Mouse (Mus musculus): ENCODE data around the gene Fat4.

Gene Fat4

DNA sequence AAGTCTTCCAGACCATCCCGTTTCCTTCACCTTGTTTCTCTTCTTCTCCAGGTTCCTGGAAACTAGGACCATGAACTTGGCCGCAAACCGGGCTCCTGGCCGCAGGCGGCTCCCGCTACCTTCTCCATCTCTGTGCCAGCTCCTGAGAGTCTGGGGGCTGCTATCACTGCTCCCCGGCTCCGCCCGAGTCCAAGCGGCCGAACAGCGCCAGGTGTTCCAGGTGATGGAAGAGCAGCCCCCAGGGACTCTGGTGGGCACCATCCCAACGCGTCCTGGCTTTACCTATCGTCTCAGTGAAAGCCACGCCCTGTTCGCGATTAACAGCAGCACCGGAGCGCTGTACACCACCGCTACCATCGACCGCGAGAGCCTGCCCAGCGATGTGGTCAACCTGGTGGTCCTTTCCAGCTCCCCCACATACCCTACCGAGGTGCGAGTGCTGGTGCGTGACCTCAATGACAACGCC is at the start of gene Fat4:
Gene Fat4, plus strand, starts transcription at position 51 of the 466 bp plus-strand sequence.
- DNase-seq, result peak; percentile 25 to 43

DNA sequence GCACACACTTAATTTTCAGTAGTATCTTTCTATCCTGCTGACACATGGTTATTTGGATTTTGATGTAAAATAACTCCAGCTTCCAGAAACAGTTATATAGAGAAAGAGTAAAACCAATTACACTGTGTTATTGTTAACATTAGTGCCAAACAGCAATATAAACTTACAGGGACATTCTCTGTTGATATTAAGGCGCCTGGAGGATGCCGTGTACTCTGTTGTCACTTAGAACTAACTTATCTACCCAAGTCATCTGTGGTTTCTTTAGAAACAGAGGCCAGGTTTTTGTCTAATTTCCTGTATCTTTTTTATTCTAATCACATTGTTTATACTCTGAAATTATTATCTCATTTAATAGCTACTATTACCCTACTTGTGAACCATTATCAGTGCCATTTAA is 47.3 kb upstream of the Fat4 start:
- no peak for DNase-seq

DNA sequence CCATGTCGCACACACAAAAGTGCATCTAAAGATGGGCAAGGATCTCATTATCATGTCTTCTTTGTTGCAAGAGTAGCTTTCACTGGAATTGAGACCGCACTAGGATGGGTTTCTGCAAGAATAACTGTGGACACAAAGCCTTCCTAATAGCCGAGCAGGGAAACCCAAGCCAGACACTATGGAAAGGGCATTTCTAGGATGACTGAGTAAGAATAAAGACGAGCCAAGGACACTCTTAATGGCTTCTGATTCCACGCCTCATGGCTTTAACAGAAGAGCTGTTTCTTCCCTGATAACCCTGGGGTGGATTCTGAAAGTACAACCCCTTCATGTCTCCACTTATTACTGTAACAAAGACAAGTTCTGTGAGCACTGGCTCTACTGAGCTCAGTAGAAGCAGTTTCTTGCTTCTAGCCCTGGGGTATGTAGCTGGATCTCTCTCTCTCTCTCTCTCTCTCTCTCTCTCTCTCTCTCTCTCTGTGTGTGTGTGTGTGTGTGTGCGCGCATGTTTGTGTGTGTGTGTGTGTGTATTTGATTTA is 43.7 kb upstream of the Fat4 start:
- no peak for DNase-seq

DNA sequence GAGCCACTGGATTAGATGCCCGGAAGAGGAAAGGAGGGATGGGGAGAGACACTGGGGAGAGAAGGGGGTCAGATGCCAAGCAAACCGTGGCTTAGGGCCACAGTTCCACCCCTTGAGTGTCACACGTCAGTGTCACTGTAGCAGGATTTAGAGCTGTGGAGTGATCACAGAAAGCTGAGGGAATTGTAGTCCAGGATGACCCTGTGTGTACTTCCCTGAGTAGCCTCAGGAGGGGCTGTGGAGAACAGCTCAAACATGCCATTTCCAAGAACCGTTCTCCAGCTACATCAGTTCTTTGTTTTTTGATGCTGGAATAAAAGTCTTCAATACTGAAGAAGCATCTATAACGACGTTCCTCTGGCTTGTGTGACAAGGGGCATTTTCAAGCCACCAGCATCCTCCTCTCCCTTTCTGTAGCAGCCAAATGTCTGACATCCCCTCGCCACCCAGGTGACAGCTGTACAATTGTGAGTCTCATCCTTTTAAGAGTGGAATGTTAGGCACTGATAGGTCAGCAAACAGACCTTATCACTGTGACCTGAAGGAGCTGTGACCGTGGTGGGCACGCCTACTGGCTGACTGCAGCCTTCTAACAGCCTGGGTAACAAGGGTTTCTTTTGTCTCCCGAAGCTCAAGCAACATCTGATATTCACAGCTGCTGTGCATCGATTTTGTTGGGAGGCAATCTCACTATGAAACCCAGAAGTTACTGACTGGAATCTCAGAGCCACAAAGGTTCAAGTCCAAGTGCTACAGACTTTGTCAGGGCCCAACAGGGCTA is 39.9 kb upstream of the Fat4 start:
- DNase-seq, result no peak

DNA sequence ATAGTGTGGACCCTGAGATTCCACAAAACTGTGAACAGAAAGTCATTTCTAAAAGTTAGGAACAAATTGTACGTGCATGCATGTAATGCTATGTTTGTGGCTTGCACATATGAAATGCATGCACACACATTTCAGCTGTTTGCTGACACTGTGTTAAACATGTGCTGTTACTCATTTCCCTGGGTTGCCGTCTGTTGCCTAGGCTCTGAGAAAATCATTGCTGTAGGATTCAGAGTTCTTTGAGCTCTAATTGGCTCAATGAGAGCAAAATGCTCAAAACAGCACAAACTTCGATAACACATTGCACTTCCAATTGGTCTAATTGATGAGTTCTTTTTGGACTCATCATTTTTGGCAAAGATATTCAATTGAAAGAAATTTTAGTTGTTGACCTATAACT is 37.7 kb upstream of the Fat4 start:
- no peak for DNase-seq

DNA sequence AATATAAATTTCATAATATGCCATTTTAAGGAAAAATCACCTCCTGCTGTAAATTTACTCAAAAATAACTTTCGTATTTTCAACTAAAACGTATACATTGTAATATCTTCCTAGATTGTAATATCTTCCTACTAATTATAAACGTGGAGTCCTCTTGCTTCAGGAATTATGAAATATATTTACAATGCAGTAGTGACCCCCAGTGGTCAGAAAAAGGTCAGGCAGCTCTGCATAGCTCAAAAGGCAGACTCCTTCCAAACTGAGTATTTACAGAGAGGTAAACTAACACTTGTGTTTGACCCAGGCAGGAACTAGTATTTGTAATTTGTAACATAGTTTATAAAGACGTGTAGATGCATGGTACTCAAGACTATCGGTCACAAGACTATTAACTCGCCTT is 37.2 kb upstream of the Fat4 start:
- DNase-seq, result peak in 1 of 2 experiments; percentile 69

DNA sequence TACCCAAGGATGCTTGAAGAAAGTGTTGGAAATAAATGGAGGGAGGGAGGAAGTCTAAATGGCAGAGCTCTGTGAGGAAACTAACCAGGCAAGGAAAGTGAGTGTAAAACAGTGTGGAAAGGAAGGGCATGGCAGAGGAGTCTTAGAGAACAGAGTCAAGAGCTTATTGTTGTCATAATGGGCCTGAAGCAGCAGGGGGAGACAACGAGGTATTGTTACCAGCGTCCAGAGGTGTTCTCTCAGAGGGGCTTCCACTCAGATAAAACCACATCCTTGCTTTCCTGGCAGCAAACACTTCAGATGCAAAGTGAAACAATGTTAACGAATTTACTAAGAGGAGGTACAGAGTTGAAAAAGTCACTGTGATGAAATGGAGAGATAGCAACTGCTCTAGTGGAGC is 33.1 kb upstream of the Fat4 start:
- DNase-seq, result no peak

DNA sequence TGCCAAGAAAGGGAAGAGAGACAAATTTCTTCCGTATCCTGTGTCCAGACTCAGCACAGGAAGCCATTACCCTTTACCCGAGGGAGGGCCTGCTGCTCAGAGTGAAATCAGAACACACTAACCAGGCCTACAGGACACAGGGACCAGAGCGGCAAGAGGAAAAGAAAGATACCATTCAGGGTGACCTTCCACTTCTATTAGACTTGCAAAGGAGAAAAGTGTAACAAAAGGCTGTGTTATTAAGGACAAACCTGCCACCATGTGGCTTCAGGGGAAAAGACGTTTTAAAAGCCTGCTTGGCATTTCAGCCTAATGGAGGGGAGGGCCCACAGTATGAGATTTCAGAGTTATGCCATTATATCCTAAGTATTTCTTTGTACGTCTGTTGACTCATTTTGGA is 26.1 kb upstream of the Fat4 start:
- no peak for DNase-seq

DNA sequence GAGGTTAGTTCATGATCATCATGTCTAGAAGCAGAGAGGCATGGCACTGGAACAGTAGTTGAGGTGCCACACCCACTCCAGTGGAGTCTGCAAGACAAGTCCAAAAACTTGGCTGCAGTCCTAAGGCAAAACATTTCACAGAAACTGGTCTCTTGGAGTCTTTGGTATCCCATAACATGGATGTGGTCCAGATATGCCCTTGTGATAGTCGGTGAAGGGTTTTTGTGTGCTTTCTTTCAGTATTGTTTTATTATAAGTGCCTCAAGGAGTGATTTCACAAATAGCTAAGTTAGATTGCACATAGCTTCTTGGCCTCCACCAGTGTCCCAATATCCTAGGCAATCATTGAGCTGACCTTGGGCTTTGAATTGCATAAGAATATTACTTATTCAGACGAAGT is 15.4 kb upstream of the Fat4 start:
- DNase-seq, result no peak

DNA sequence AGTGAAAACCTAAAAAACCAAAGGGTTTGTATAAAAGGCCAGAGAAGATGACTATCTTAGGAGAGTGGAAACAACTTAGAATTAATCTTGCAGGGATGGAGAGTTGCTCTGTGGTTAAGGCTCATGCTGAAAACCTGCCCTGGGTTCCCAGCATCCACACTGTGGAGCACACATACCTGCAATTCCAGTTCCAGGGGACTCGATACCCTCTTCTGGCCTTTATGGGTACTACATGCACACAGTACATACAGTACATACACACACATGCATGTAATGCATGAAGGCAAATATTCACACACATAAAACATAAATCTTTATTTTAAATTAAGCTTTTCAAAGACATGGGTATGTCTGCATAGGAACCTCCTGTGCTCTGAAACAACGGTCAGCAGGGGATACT is 10.9 kb upstream of the Fat4 start:
- no peak for DNase-seq

DNA sequence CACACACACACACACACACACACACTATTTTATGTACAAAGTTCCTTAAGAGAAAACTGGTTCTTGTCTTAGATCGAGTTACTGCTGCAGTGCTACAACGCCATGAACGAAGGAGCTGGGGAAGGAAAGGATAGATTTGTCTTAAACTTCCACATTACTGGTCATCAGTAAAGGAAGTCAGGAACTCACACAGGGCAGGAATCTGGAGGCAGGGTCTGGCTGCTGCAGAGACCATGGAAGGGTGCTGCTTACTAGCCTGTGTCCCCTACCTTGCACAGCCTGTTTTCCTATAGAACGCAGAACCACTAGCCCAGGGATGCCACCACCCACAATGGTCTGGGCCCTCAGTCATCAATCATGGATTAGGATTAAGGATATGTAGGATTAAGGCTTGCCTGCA is 10.0 kb upstream of the Fat4 start:
- DNase-seq, result no peak

DNA sequence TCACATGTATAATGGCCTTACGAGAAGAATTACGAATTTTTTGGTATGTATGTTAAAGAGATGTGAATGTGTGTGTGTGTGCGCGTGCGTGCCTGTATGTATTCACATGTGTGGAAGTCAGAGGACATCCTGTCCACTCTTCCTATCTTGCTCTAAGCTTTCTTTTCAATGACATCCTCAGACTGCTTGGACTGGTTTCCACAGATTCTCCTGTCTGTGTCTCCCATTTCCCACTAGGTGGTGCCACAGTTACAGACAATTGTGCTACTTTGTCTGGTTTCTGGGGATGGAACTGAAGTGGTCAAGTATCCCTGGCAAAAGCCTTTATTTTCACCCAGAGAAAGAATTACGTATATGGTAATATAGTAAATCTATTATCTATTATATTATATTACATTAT is 4.0 kb upstream of the Fat4 start:
- peak; percentile 49 to 56 for DNase-seq

DNA sequence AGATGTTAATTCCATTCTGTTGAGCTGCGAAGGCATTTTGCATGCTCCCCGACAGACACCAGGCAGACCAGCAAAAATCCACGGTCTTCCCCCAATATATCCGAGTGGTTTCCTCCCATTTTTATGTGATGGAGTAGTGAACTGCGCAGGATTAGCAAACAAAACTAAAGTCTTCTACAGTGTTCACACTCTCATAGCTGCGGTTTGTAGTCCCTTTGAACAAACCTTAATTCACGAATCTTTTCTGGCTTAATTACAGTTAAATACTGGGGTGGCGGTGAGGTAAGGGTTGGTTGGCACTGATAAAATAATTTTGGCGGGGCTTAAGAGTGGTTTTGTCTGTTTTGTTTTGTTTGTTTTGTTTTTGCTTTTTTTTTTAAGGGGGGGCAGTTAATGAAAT is 3.1 kb upstream of the Fat4 start:
- no peak for DNase-seq

DNA sequence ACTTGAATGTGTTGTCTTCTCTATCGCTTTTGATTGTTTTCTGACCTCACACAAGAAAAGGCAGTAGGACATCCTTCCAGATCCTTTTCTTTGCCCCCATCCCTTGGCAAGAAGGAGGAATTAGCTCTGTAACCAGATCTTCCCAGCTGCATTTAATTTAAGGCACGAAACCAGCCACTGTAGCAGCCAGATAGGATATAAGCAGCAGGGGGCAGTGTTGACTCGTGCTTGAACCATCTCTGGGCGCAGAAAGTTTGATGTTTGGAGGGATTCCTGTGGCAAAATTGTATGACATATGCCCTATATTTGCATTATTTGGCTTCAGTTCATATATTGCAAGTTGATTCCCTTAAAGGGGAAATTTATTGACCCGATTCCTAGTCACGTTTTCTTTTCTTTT is 2.5 kb upstream of the Fat4 start:
- peak; percentile 69 to 88 for DNase-seq

DNA sequence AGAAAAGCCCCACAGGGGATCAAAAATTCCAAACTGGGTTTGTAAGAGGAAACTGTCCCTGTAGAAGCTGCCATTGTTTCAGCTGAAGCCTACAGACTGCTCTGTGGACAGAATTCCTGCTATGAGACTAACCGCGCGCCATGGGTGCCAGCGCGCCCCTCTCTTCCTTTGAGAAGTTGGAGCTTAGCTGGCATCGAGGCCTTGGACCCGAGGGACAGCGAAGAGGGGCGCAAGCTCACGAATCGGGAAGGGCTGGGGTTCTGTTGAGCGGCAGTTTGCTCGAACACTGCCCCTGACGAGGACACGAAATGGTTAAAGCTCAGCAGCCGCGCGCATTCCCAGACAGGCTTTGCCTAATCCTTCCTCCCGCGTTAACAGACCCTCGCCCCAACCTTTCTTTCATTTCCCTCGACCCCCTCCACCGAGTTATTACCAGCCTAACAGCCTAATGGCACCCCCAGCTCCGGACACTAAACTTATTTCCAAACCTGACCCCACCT is 1.8 kb upstream of the Fat4 start:
- peak in 1 of 2 experiments; percentile 9 for DNase-seq

DNA sequence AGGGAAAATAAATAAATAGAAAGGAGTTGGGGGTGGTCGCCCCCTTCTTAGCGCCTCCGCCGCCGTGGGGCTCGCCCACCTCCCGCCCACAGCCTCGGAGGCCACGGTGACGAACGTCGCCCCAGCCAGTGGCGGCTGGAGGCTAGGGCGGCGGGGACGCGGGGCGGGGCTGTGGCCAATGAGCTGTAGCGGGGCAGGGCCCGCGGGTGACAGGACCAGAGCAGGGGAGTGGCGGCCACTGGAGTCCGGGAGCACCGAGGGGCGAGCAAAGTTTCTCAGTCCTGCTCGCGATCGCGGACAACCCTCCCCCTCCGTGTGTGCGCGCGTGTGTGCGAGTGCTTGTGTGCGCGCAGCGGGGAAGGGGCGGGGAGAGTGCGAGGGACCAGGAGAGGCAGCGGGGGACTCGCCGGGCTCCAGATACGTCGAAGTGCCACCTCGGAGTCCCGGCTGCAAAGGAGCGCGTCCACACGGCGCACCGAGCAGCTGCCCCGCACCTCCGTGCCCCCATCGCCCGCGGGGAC is 1.2 kb upstream of the Fat4 start:
- peak; percentile 88 to 93 for DNase-seq

DNA sequence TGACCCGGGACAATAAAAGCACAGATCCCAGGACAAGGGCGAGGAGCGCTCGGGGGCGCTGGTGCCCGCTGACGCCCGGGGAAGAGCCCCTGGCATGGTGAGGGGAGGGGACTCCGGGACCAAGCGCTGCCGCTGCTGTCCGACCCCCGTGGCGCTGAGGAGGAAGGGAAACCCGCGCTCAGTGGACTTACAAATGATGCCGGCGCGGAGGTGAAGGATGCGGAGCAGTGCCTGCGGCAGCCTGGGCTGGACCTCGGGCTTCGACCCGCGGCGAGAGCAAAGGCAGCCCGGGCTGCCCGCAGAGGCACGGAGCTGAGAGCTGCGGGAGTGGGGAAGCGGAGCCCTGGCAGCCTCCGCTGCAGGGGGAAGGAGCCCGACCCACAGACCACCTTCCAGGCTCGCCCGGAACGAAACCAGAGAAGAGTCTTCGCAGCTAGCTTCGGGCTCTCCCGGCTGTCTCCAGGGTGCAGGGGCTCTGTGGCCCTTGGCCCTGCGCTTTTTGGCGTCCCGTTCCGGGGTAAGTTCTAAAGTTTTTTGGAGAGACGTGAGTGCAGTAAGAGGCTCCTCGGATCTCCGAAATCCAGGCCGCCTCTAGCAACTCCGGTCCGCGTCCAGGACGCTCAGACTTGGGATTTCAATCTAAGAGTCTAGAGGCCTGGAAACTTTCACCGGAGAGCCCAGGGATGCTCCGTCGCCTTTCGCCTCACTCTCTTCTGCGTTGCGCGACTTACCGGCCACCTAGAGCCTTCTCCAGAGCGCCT is 499 bp upstream of the Fat4 start:
- peak; percentile 32 to 44 for DNase-seq

DNA sequence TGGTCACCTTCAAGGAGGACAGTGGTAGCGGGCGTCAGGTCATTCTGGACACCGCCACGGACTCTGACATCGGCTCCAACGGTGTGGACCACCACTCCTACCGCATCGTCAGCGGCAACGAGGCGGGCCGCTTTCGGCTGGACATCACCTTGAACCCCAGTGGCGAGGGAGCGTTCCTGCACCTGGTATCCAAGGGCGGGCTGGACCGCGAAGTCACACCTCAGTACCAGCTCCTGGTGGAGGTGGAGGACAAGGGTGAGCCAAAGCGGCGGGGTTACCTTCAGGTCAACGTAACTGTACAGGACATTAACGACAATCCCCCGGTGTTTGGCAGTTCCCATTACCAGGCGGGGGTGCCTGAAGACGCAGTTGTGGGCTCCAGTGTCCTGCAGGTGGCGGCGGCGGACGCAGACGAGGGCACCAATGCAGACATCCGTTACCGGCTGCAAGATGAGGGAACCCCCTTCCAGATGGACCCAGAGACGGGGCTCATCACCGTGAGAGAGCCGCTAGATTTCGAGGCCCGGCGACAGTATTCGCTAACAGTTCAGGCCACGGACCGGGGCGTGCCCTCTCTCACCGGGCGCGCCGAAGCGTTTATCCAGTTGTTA is 746 bp downstream of the Fat4 start:
- peak; percentile 63 to 65 for DNase-seq

DNA sequence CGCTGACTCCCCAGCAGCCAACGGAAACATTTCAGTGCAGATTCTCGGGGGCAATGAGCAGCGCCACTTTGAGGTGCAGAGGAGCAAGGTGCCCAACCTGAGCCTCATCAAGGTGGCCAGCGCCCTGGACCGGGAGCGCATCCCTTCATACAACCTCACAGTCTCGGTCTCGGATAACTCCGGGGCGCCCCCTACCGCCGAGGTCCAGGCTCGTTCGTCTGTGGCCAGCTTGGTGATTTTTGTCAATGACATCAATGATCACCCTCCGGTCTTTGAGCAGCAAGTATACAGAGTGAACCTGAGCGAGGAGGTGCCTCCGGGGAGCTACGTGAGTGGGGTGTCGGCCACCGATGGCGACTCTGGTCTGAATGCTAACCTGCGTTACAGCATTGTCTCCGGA is 1.4 kb downstream of the Fat4 start:
- DNase-seq, result peak; percentile 62 to 78

DNA sequence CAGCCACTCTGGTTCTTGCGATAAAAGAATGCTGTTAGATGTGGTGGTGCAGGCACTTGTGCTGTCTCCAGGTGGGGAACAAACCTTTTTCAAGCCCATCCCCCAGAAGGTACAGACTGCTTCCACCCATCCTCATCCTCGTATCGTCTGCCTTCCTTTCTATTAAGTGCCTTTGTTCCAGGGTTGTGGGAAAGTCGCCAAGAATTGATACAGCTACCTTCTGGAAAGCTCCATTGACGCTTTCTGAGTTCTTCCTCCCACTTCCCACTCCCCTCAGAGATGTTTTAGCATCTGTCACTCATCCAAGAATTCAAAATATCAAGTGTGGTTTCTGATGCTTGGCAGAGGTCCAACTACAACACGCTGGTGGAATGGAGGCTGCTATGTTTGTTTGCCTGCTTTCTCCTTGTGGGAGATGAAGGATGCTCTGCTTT is 6.1 kb downstream of the Fat4 start:
- no peak for DNase-seq

DNA sequence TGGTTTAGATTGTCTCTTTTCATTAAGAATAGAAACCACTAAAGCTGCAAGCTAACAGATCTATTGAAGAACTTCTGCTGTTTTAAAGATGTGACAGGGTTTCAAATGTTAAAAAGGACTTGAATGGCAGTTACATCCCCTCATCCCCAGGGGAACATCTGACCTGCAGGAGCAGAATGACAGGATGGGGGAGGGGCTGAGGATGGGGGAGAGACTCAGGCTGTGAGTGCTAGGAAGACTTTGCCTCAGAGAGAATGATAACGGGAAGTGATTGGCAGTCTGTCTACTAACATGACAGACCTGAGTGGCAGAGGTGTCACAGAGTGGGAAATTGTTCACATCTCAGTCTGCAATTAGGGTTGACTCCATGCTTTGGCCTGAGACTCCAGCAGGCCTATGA is 14.1 kb downstream of the Fat4 start:
- DNase-seq, result no peak

DNA sequence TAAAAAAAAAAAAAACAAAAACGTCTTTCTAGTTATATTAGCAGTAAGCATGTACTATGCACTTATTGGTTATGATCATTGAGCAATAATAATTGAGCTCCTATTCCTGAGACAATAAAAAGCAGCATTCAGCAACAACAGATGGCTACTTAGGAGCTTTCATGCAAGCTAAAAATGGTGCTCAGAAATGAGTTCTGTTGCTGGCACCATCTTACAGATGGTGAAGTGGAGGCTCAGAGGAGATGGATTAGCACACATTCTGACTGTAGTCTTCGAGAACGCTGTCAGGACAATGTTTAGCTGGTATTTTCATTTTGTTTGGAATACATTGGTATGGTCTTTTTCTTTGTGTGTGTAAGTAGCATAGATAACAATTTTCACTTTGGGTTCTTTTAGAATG is 20.1 kb downstream of the Fat4 start:
- no peak for DNase-seq

All from kidney, postnatal 25 days (tissue).